Comparison of ENCODE assay signal across 8 mouse cellular contexts in genomic region chr7:28381938-28382337, GRCm38 (mm10). TPM values are rescaled to one million over a fixed set of nuclear protein-coding genes. Genes with fewer than 3 reads are reported as not detected.
DNase-seq lines count a peak whose midpoint lies in the region; ATAC-seq lines count a peak whose summit lies in the region.

No protein-coding gene starts in this region.

- H3K27ac ChIP-seq in forebrain, embryonic 10.5 days: peak overlapping the region; percentile 89

- H3K36me3 ChIP-seq in forebrain, embryonic 10.5 days (replicated peaks): peaks cover 29% of the 10 kb centered on the region

- H3K27me3 ChIP-seq in forebrain, embryonic 10.5 days (ENCODE audit: poor library complexity, severe bottlenecking): peaks cover 14% of the 10 kb centered on the region

- intact Hi-C loops in heart, postnatal 14 days (cut with DNase I): no loop called here

- peak overlapping the region; percentile 45 for H3K4me3 ChIP-seq in forebrain, embryonic 10.5 days

- no peaks in the 10 kb centered on the region for H3K9me3 ChIP-seq in forebrain, embryonic 10.5 days

- ATAC-seq in megakaryocyte progenitor cell, adult 5-6 weeks (replicated peaks; ENCODE audit: poor library complexity): peak; percentile 7
- ATAC-seq in erythroid progenitor cell, adult 5-6 weeks (replicated peaks; ENCODE audit: low FRiP score, poor library complexity, severe bottlenecking): no peak

- WGBS in forebrain, embryonic 10.5 days: 6% methylated on average over 20 of the region's 20 CpGs

- H3K4me1 ChIP-seq in forebrain, embryonic 10.5 days: peaks cover 72% of the 10 kb centered on the region

- DNase-seq in CD4-positive helper T cell, adult 2 months (ENCODE audit: low read depth, low spot score): peak; percentile 97
- peak; percentile 89 for DNase-seq in adipocyte (ENCODE audit: low spot score)
- peak; percentile 68 for DNase-seq in forebrain, embryonic 10.5 days (ENCODE audit: extremely low spot score, low spot score)
- DNase-seq in heart, postnatal 14 days: peak; percentile 86 to 89
- DNase-seq in kidney, postnatal 4 days: peak; percentile 91 to 95
- DNase-seq in skeletal muscle tissue, adult 2 months (ENCODE audit: low read depth, low spot score): peak; percentile 92

RNA-seq across cellular contexts. Expression of gene Zfp36, which starts 1.9 kb away (rescaled TPM):
- 4.5 TPM in 2 replicates for polyA plus RNA-seq in forebrain, embryonic 10.5 days (2016; fragmentation: Nextera tagmentation; extraction: Ambion mirVana)
- 10 to 100 TPM; 25.7 to 27.6 TPM for total RNA-seq in heart, postnatal 14 days (2021)
- total RNA-seq in megakaryocyte progenitor cell, adult 5-6 weeks (2015): 87.3 and 149 TPM in 2 replicates
- 26.0 and 46.4 TPM in 2 replicates for total RNA-seq in megakaryocyte progenitor cell, adult 5-6 weeks (2017)
- 39.8 and 50.5 TPM in 2 replicates for total RNA-seq in erythroid progenitor cell, adult 5-6 weeks (2015; ENCODE audit: low replicate concordance)
- total RNA-seq in erythroid progenitor cell, adult 5-6 weeks (2017; ENCODE audit: low replicate concordance): 3.9 and 6.4 TPM in 2 replicates

RNA-seq across cellular contexts. Expression of gene Plekhg2, which starts 9.5 kb away (rescaled TPM):
- polyA plus RNA-seq in forebrain, embryonic 10.5 days (2016; fragmentation: Nextera tagmentation; extraction: Ambion mirVana): 75.5 and 84.4 TPM in 2 replicates
- total RNA-seq in heart, postnatal 14 days (2021): 10 to 100 TPM; 32.1 to 32.5 TPM
- total RNA-seq in megakaryocyte progenitor cell, adult 5-6 weeks (2015): 2.9 and 4.3 TPM in 2 replicates
- 2.0 and 2.1 TPM in 2 replicates for total RNA-seq in megakaryocyte progenitor cell, adult 5-6 weeks (2017)
- 2.1 and 5.8 TPM in 2 replicates for total RNA-seq in erythroid progenitor cell, adult 5-6 weeks (2015; ENCODE audit: low replicate concordance)
- 1.0 and 3.1 TPM in 2 replicates for total RNA-seq in erythroid progenitor cell, adult 5-6 weeks (2017; ENCODE audit: low replicate concordance)

RNA-seq across cellular contexts. Expression of gene Med29, which starts 10.6 kb away (rescaled TPM):
- 60.3 and 60.6 TPM in 2 replicates for polyA plus RNA-seq in forebrain, embryonic 10.5 days (2016; fragmentation: Nextera tagmentation; extraction: Ambion mirVana)
- total RNA-seq in heart, postnatal 14 days (2021): 10 to 100 TPM; 18.4 to 19.9 TPM
- 30.6 and 36.8 TPM in 2 replicates for total RNA-seq in megakaryocyte progenitor cell, adult 5-6 weeks (2015)
- 18.0 and 21.1 TPM in 2 replicates for total RNA-seq in megakaryocyte progenitor cell, adult 5-6 weeks (2017)
- 0.84 and 13.0 TPM in 2 replicates for total RNA-seq in erythroid progenitor cell, adult 5-6 weeks (2015; ENCODE audit: low replicate concordance)
- 2.6 and 4.4 TPM in 2 replicates for total RNA-seq in erythroid progenitor cell, adult 5-6 weeks (2017; ENCODE audit: low replicate concordance)

RNA-seq across cellular contexts. Expression of gene Paf1, which starts 10.8 kb away (rescaled TPM):
- 82.3 and 95.9 TPM in 2 replicates for polyA plus RNA-seq in forebrain, embryonic 10.5 days (2016; fragmentation: Nextera tagmentation; extraction: Ambion mirVana)
- 10 to 100 TPM; 46.2 to 47.7 TPM for total RNA-seq in heart, postnatal 14 days (2021)
- 63.9 and 89.2 TPM in 2 replicates for total RNA-seq in megakaryocyte progenitor cell, adult 5-6 weeks (2015)
- 146 and 184 TPM in 2 replicates for total RNA-seq in megakaryocyte progenitor cell, adult 5-6 weeks (2017)
- 21.4 and 56.6 TPM in 2 replicates for total RNA-seq in erythroid progenitor cell, adult 5-6 weeks (2015; ENCODE audit: low replicate concordance)
- 32.5 and 42.5 TPM in 2 replicates for total RNA-seq in erythroid progenitor cell, adult 5-6 weeks (2017; ENCODE audit: low replicate concordance)

RNA-seq across cellular contexts. Expression of gene Rps16, which starts 31.5 kb away (rescaled TPM):
- 939 and 976 TPM in 2 replicates for polyA plus RNA-seq in forebrain, embryonic 10.5 days (2016; fragmentation: Nextera tagmentation; extraction: Ambion mirVana)
- total RNA-seq in heart, postnatal 14 days (2021): 100 to 1,000 TPM; 540 to 612 TPM
- 3,279 and 3,562 TPM in 2 replicates for total RNA-seq in megakaryocyte progenitor cell, adult 5-6 weeks (2015)
- total RNA-seq in megakaryocyte progenitor cell, adult 5-6 weeks (2017): 756 and 903 TPM in 2 replicates
- total RNA-seq in erythroid progenitor cell, adult 5-6 weeks (2015; ENCODE audit: low replicate concordance): 892 and 1,114 TPM in 2 replicates
- total RNA-seq in erythroid progenitor cell, adult 5-6 weeks (2017; ENCODE audit: low replicate concordance): 132 and 239 TPM in 2 replicates

Comparison
In these comparisons a context has a peak if more than half of its experiments do, and no peak if none do; other contexts are left out.
1. RNA of gene Plekhg2, which starts 9.5 kb away (total RNA-seq): 32.1 to 32.5 TPM in heart, postnatal 14 days; 1.0 to 5.8 TPM in erythroid progenitor cell, adult 5-6 weeks and 2.0 to 4.3 TPM in megakaryocyte progenitor cell, adult 5-6 weeks; every median in the first group is over 4 times any median in the second.
2. Peak in every context shown above with its lines, with median percentiles within 50 percentile points of each other: DNase-seq.